8 mouse cellular contexts compared by ENCODE assay signal in the genomic region with DNA sequence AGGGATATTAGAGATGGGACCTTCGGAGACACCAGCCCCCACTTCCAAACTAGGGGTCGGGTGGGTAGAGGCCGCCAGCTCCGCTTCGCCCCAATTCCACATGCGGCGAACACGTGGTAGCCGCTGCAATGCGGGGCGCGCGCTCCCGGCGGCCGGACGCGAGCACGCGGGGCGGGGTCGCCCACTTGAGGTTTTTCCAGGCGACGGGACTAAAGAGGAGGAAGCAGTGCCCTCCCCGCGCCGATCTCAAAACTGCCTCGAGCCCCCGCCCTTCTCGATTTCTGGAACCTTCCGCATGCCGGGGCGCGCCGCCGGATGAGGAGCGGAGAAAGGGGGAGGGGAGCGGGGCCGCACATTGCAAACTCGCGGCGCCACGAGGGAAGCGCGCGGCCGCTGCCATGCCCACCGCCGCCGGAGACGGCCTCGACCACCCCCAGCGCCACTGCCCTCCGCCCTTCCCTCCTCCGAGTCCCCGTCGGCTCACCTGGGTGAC. TPM values are rescaled to one million over a fixed set of nuclear protein-coding genes. Genes with fewer than 3 reads are reported as not detected.
DNase-seq lines count a peak whose midpoint lies in the region; ATAC-seq lines count a peak whose summit lies in the region.

No protein-coding gene starts in this region.

- peak overlapping the region; percentile 99 for H3K9ac ChIP-seq in heart, embryonic 12.5 days
- H3K9ac ChIP-seq in liver, embryonic 12.5 days: peak overlapping the region; percentile 95
- peak overlapping the region; percentile 100 for H3K9ac ChIP-seq in stomach, embryonic 15.5 days

- under 1% methylated on average over 56 of the region's 57 CpGs for WGBS in heart, embryonic 12.5 days
- under 1% methylated on average over 57 of the region's 57 CpGs for WGBS in liver, embryonic 12.5 days (ENCODE audit: insufficient replicate concordance)
- WGBS in stomach, embryonic 15.5 days: under 1% methylated on average over 40 of the region's 57 CpGs

- no peaks in the 10 kb centered on the region for H3K27me3 ChIP-seq in heart, embryonic 12.5 days (replicated peaks)
- H3K27me3 ChIP-seq in liver, embryonic 12.5 days (replicated peaks): no peaks in the 10 kb centered on the region
- no peaks in the 10 kb centered on the region for H3K27me3 ChIP-seq in stomach, embryonic 15.5 days (replicated peaks)

- peak overlapping the region; percentile 100 for H3K27ac ChIP-seq in heart, embryonic 12.5 days (ENCODE audit: poor library complexity, severe bottlenecking)
- H3K27ac ChIP-seq in liver, embryonic 12.5 days: peak overlapping the region; percentile 94
- H3K27ac ChIP-seq in stomach, embryonic 15.5 days: peak overlapping the region; percentile 100

- no peaks in the 10 kb centered on the region for H3K9me3 ChIP-seq in heart, embryonic 12.5 days (replicated peaks)
- H3K9me3 ChIP-seq in liver, embryonic 12.5 days (replicated peaks): no peaks in the 10 kb centered on the region
- no peaks in the 10 kb centered on the region for H3K9me3 ChIP-seq in stomach, embryonic 15.5 days

- peak overlapping the region; percentile 96 for H3K4me2 ChIP-seq in heart, embryonic 12.5 days
- peak overlapping the region; percentile 79 for H3K4me2 ChIP-seq in liver, embryonic 12.5 days
- H3K4me2 ChIP-seq in stomach, embryonic 15.5 days: peak overlapping the region; percentile 71

- H3K4me1 ChIP-seq in heart, embryonic 12.5 days (replicated peaks): peaks cover 21% of the 10 kb centered on the region
- peaks cover 48% of the 10 kb centered on the region for H3K4me1 ChIP-seq in liver, embryonic 12.5 days
- peaks cover 15% of the 10 kb centered on the region for H3K4me1 ChIP-seq in stomach, embryonic 15.5 days

- H3K4me3 ChIP-seq in heart, embryonic 12.5 days: peak overlapping the region; percentile 84
- H3K4me3 ChIP-seq in liver, embryonic 12.5 days: peak overlapping the region; percentile 88
- peak overlapping the region; percentile 99 for H3K4me3 ChIP-seq in stomach, embryonic 15.5 days (replicated peaks)

- ATAC-seq in erythroblast, adult 5-6 weeks (replicated peaks; ENCODE audit: low FRiP score, poor library complexity, severe bottlenecking): peak; percentile 29
- peak; percentile 65 for ATAC-seq in heart, embryonic 12.5 days (ENCODE audit: insufficient number of reproducible peaks, low FRiP score)
- peak; percentile 48 for ATAC-seq in liver, embryonic 12.5 days
- peak; percentile 59 for ATAC-seq in stomach, embryonic 15.5 days (ENCODE audit: insufficient read depth, low FRiP score, low read depth)

- DNase-seq in B cell, adult 2 months: peak; percentile 87 to 89
- peak; percentile 96 for DNase-seq in brain, adult 2 months (ENCODE audit: low read depth, low spot score)
- DNase-seq in kidney, postnatal 10 days: peak; percentile 94
- DNase-seq in natural killer cell, adult 2 months (ENCODE audit: low spot score in 2 of 2): peak; percentile 62 to 84

- H3K36me3 ChIP-seq in heart, embryonic 12.5 days: peaks cover 32% of the 10 kb centered on the region
- H3K36me3 ChIP-seq in liver, embryonic 12.5 days: peaks cover 43% of the 10 kb centered on the region
- peaks cover 24% of the 10 kb centered on the region for H3K36me3 ChIP-seq in stomach, embryonic 15.5 days

RNA-seq across cellular contexts. Expression of gene Mat2a, which starts 0.5 kb away (rescaled TPM):
- 77.8 and 93.8 TPM in 2 replicates for total RNA-seq in erythroblast, adult 5-6 weeks (2015; ENCODE audit: low replicate concordance)
- total RNA-seq in erythroblast, adult 5-6 weeks (2017; ENCODE audit: low replicate concordance): 44.9 and 67.3 TPM in 2 replicates
- 313 and 317 TPM in 2 replicates for polyA plus RNA-seq in heart, embryonic 12.5 days (2016; fragmentation: Nextera tagmentation; extraction: Ambion mirVana)
- polyA plus RNA-seq in liver, embryonic 12.5 days (2016; fragmentation: Nextera tagmentation; extraction: Ambion mirVana): 318 and 321 TPM in 2 replicates
- polyA plus RNA-seq in stomach, embryonic 15.5 days (2015; fragmentation: Nextera tagmentation; extraction: Ambion mirVana): 284 and 306 TPM in 2 replicates

RNA-seq across cellular contexts. Expression of gene Ggcx, which starts 24.8 kb away (rescaled TPM):
- total RNA-seq in erythroblast, adult 5-6 weeks (2015; ENCODE audit: low replicate concordance): 1.3 and 5.0 TPM in 2 replicates
- total RNA-seq in erythroblast, adult 5-6 weeks (2017; ENCODE audit: low replicate concordance): 0.85 and 2.1 TPM in 2 replicates
- 33.8 and 38.7 TPM in 2 replicates for polyA plus RNA-seq in heart, embryonic 12.5 days (2016; fragmentation: Nextera tagmentation; extraction: Ambion mirVana)
- 21.8 and 23.0 TPM in 2 replicates for polyA plus RNA-seq in liver, embryonic 12.5 days (2016; fragmentation: Nextera tagmentation; extraction: Ambion mirVana)
- polyA plus RNA-seq in stomach, embryonic 15.5 days (2015; fragmentation: Nextera tagmentation; extraction: Ambion mirVana): 30.4 and 39.5 TPM in 2 replicates

RNA-seq across cellular contexts. Expression of gene Vamp8, which starts 48.4 kb away (rescaled TPM):
- total RNA-seq in erythroblast, adult 5-6 weeks (2015; ENCODE audit: low replicate concordance): 68.5 and 70.1 TPM in 2 replicates
- 91.4 and 102 TPM in 2 replicates for total RNA-seq in erythroblast, adult 5-6 weeks (2017; ENCODE audit: low replicate concordance)
- polyA plus RNA-seq in heart, embryonic 12.5 days (2016; fragmentation: Nextera tagmentation; extraction: Ambion mirVana): 111 and 112 TPM in 2 replicates
- polyA plus RNA-seq in liver, embryonic 12.5 days (2016; fragmentation: Nextera tagmentation; extraction: Ambion mirVana): 220 and 223 TPM in 2 replicates
- 215 and 219 TPM in 2 replicates for polyA plus RNA-seq in stomach, embryonic 15.5 days (2015; fragmentation: Nextera tagmentation; extraction: Ambion mirVana)

RNA-seq across cellular contexts. Expression of gene Vamp5, which starts 58.6 kb away (rescaled TPM):
- 55.7 and 57.1 TPM in 2 replicates for total RNA-seq in erythroblast, adult 5-6 weeks (2015; ENCODE audit: low replicate concordance)
- 9.5 and 21.2 TPM in 2 replicates for total RNA-seq in erythroblast, adult 5-6 weeks (2017; ENCODE audit: low replicate concordance)
- polyA plus RNA-seq in heart, embryonic 12.5 days (2016; fragmentation: Nextera tagmentation; extraction: Ambion mirVana): 48.3 and 52.1 TPM in 2 replicates
- 105 and 109 TPM in 2 replicates for polyA plus RNA-seq in liver, embryonic 12.5 days (2016; fragmentation: Nextera tagmentation; extraction: Ambion mirVana)
- 23.9 and 26.8 TPM in 2 replicates for polyA plus RNA-seq in stomach, embryonic 15.5 days (2015; fragmentation: Nextera tagmentation; extraction: Ambion mirVana)

Comparison
In these comparisons a context has a peak if more than half of its experiments do, and no peak if none do; other contexts are left out.
1. Peak in every context shown above with its lines: DNase-seq, ATAC-seq, H3K4me3 ChIP-seq and H3K27ac ChIP-seq.